Mouse (Mus musculus): ENCODE measurements at regions not wholly inside any gene's neighbourhood (a gene's known extent, or its start where the extent isn't known, plus 50 kb on each side); places are given as distances from the start of the nearest gene placed in this dataset.

DNA sequence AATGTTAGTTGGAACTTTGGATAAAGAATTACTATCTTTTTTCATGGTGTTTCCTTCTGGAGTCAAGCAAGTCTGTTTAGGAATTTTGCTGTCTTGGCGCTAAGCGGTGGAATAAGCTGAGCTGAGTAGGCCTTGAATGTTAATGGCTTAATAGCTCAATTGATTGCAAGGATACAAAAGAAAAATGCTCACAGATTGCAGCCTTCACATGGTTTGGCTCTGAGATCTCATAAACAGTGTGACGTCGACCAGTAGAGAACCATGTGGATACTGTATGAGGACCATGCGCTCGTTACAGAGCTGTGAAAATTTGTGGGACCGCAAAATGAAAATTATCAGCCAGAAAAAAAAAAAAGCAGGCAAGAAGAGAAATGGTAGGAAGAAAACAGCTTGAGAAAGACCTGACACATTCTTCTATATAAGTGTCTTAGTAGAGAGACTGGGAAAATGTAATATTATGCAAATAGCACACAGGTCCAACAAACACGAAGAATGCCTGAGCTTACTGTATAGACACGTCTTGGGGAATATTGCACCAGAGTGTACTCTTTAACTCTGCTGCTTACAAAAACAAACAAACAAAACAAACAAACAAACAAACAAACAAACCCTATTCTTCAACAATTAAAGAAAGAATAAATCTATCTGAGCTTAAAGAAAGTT lies 766.9 kb downstream of the Cypt12 start:
- Histone ChIP-seq H3K9me3 (replicated peaks) (no peaks in the 10 kb centered on the region), H3K27me3 (ENCODE audit: insufficient read depth, low read length) (no peaks in the 10 kb centered on the region)
- TF ChIP-seq CTCF (IDR thresholded peaks at IDR 0.05; ENCODE audit: low read depth, low read length), result no peak
- TF ChIP-seq GATA1 (IDR thresholded peaks at IDR 0.05; ENCODE audit: borderline replicate concordance, low read length), result no peak
- TF ChIP-seq POLR2AphosphoS5 (IDR thresholded peaks at IDR 0.05; ENCODE audit: insufficient replicate concordance, low read depth, low read length), result no peak
- no peak for TF ChIP-seq GATA2 (IDR thresholded peaks at IDR 0.05; ENCODE audit: borderline replicate concordance, low read depth, low read length)
- TF ChIP-seq TAL1 (conservative IDR thresholded peaks at IDR 0.05; ENCODE audit: low read depth, low read length), result no peak

GRCm38 (mm10) chr3:18715776-18716175 lies 767.6 kb downstream of the Cypt12 start:
- Histone ChIP-seq H3K4me3 (ENCODE audit: low read depth, low read length) (no peak overlapping the region), H3K9me3 (replicated peaks) (no peaks in the 10 kb centered on the region), H3K4me1 (ENCODE audit: insufficient read depth, low read depth, low read length) (no peaks in the 10 kb centered on the region), H3K36me3 (replicated peaks) (no peaks in the 10 kb centered on the region), H3K27me3 (ENCODE audit: insufficient read depth, low read length) (no peaks in the 10 kb centered on the region)
- ATAC-seq (ENCODE audit: extremely low read depth, insufficient number of reproducible peaks, low FRiP score, poor library complexity, severe bottlenecking) (no peak), DNase-seq (ENCODE audit: low spot score) (no peak)
- no peak for TF ChIP-seq TAL1 (conservative IDR thresholded peaks at IDR 0.05; ENCODE audit: low read depth, low read length)
- TF ChIP-seq CTCF (IDR thresholded peaks at IDR 0.05; ENCODE audit: low read depth, low read length), result no peak
- TF ChIP-seq POLR2AphosphoS5 (IDR thresholded peaks at IDR 0.05; ENCODE audit: insufficient replicate concordance, low read depth, low read length), result no peak
- TF ChIP-seq GATA2 (IDR thresholded peaks at IDR 0.05; ENCODE audit: borderline replicate concordance, low read depth, low read length), result no peak
- no peak for TF ChIP-seq GATA1 (IDR thresholded peaks at IDR 0.05; ENCODE audit: borderline replicate concordance, low read length)

More for the DNA sequence above, 766.9 kb downstream of the Cypt12 start:
- ATAC-seq (ENCODE audit: extremely low read depth, insufficient number of reproducible peaks, low FRiP score, poor library complexity, severe bottlenecking), result no peak
- Histone ChIP-seq H3K36me3 (replicated peaks) (no peaks in the 10 kb centered on the region), H3K4me1 (ENCODE audit: insufficient read depth, low read depth, low read length) (no peaks in the 10 kb centered on the region), H3K4me3 (ENCODE audit: low read depth, low read length) (no peak overlapping the region)
- no peak for DNase-seq (ENCODE audit: low spot score)

DNA sequence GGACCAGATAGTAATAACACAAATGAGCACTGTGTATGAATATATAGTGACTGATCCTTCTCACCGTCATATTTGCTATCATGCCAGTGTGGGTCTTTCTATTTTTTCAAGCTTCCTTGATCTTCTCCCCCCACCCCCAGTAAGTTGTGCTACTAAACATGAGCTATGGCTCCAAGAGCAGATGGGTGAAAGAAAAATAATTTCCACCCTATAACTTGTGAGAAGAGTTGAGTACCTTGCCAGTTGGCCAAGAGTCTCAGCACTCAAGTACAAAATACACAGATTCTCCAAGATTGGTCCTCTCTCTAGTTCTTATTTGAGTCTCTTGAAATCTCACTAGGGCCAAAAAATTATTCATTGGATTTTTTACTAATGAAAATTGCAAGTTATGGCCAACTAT lies 777.3 kb downstream of the Cypt12 start:
- Histone ChIP-seq H3K27me3 (ENCODE audit: insufficient read depth, low read length) (no peaks in the 10 kb centered on the region), H3K9me3 (replicated peaks) (no peaks in the 10 kb centered on the region), H3K4me1 (ENCODE audit: insufficient read depth, low read depth, low read length) (no peaks in the 10 kb centered on the region), H3K4me3 (ENCODE audit: low read depth, low read length) (no peak overlapping the region), H3K36me3 (replicated peaks) (no peaks in the 10 kb centered on the region)
- no peak for ATAC-seq (ENCODE audit: extremely low read depth, insufficient number of reproducible peaks, low FRiP score, poor library complexity, severe bottlenecking)
- TF ChIP-seq CTCF (IDR thresholded peaks at IDR 0.05; ENCODE audit: low read depth, low read length) (no peak), GATA1 (IDR thresholded peaks at IDR 0.05; ENCODE audit: borderline replicate concordance, low read length) (no peak), GATA2 (IDR thresholded peaks at IDR 0.05; ENCODE audit: borderline replicate concordance, low read depth, low read length) (no peak), POLR2AphosphoS5 (IDR thresholded peaks at IDR 0.05; ENCODE audit: insufficient replicate concordance, low read depth, low read length) (no peak), TAL1 (conservative IDR thresholded peaks at IDR 0.05; ENCODE audit: low read depth, low read length) (no peak)
- DNase-seq (ENCODE audit: low spot score), result no peak

DNA sequence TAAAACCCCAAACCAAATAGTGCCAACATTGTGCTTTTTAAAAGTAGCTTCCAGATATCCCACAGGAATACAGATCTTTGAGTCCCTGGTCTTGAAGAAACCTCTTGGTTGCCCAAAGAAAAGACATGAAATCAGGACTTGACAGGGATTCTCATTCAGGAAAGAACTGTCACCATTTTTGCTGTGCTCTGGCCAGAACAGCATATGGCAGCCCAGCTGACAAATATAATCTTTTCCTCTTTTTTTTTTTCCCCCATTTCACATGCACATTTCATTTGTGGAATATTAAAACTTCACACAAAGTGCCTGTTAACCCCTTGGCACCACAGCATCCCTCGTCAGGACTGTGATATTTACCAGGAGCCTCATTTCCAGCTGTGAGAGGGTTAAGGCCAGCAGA lies 783.0 kb downstream of the Cypt12 start:
- TF ChIP-seq POLR2AphosphoS5 (IDR thresholded peaks at IDR 0.05; ENCODE audit: insufficient replicate concordance, low read depth, low read length) (no peak), GATA1 (IDR thresholded peaks at IDR 0.05; ENCODE audit: borderline replicate concordance, low read length) (no peak), TAL1 (conservative IDR thresholded peaks at IDR 0.05; ENCODE audit: low read depth, low read length) (no peak), GATA2 (IDR thresholded peaks at IDR 0.05; ENCODE audit: borderline replicate concordance, low read depth, low read length) (no peak), CTCF (IDR thresholded peaks at IDR 0.05; ENCODE audit: low read depth, low read length) (no peak)
- no peak overlapping the region for H3K4me3 ChIP-seq (ENCODE audit: low read depth, low read length)
- ATAC-seq (ENCODE audit: extremely low read depth, insufficient number of reproducible peaks, low FRiP score, poor library complexity, severe bottlenecking) (no peak), DNase-seq (ENCODE audit: low spot score) (no peak)
- no peaks in the 10 kb centered on the region for H3K9me3 ChIP-seq (replicated peaks)
- no peaks in the 10 kb centered on the region for H3K4me1 ChIP-seq (ENCODE audit: insufficient read depth, low read depth, low read length)
- H3K27me3 ChIP-seq (ENCODE audit: insufficient read depth, low read length), result no peaks in the 10 kb centered on the region
- H3K36me3 ChIP-seq (replicated peaks), result no peaks in the 10 kb centered on the region

DNA sequence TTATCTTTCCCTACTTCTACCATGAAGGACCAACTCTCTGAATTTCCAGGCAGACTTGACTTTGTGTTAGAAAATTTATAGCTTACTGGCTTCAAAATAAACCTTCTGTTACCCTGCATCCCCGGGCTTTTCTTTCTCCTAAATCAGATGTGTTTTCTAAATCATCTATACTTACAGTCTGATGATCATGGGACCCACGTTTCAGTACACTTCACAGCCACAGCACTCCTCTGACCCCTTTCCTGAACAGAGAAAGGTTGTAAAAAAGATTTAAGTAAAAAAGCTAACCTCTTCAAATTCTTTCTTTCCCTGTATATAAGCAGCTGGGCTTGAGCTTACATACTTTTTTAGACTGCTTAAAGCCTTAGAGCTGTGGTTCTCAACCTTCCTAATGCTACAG lies 783.5 kb downstream of the Cypt12 start:
- Histone ChIP-seq H3K36me3 (replicated peaks) (no peaks in the 10 kb centered on the region), H3K4me1 (ENCODE audit: insufficient read depth, low read depth, low read length) (no peaks in the 10 kb centered on the region), H3K27me3 (ENCODE audit: insufficient read depth, low read length) (no peaks in the 10 kb centered on the region), H3K4me3 (ENCODE audit: low read depth, low read length) (no peak overlapping the region), H3K9me3 (replicated peaks) (no peaks in the 10 kb centered on the region)
- DNase-seq (ENCODE audit: low spot score), result no peak
- TF ChIP-seq CTCF (IDR thresholded peaks at IDR 0.05; ENCODE audit: low read depth, low read length) (no peak), GATA1 (IDR thresholded peaks at IDR 0.05; ENCODE audit: borderline replicate concordance, low read length) (no peak), GATA2 (IDR thresholded peaks at IDR 0.05; ENCODE audit: borderline replicate concordance, low read depth, low read length) (no peak), TAL1 (conservative IDR thresholded peaks at IDR 0.05; ENCODE audit: low read depth, low read length) (no peak), POLR2AphosphoS5 (IDR thresholded peaks at IDR 0.05; ENCODE audit: insufficient replicate concordance, low read depth, low read length) (no peak)
- no peak for ATAC-seq (ENCODE audit: extremely low read depth, insufficient number of reproducible peaks, low FRiP score, poor library complexity, severe bottlenecking)

DNA sequence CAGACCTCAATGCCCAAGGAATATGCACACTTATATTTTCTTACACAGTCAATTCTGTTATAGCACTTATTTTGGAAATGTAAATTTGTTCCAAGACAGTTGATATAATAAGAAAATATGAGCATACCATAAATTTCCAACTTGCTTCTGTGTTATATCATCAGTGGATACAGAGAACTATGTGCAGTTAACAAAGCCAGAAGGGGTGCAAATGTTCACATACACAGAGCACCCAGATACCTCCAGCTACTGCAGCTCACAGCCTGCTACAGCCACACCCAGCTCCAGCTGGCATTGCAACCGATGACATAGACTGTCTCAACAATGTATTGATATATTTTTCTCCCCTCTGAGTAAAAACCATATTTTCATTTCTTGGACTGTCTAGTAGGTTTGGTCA lies 785.3 kb downstream of the Cypt12 start:
- TF ChIP-seq TAL1 (conservative IDR thresholded peaks at IDR 0.05; ENCODE audit: low read depth, low read length), result no peak
- no peak for TF ChIP-seq POLR2AphosphoS5 (IDR thresholded peaks at IDR 0.05; ENCODE audit: insufficient replicate concordance, low read depth, low read length)
- no peak for TF ChIP-seq GATA1 (IDR thresholded peaks at IDR 0.05; ENCODE audit: borderline replicate concordance, low read length)
- no peak for TF ChIP-seq CTCF (IDR thresholded peaks at IDR 0.05; ENCODE audit: low read depth, low read length)
- no peak for TF ChIP-seq GATA2 (IDR thresholded peaks at IDR 0.05; ENCODE audit: borderline replicate concordance, low read depth, low read length)

More for the DNA sequence above, 785.3 kb downstream of the Cypt12 start:
- H3K27me3 ChIP-seq (ENCODE audit: insufficient read depth, low read length), result no peaks in the 10 kb centered on the region
- no peak overlapping the region for H3K4me3 ChIP-seq (ENCODE audit: low read depth, low read length)
- H3K9me3 ChIP-seq (replicated peaks), result no peaks in the 10 kb centered on the region
- ATAC-seq (ENCODE audit: extremely low read depth, insufficient number of reproducible peaks, low FRiP score, poor library complexity, severe bottlenecking) (no peak), DNase-seq (ENCODE audit: low spot score) (no peak)
- H3K36me3 ChIP-seq (replicated peaks), result no peaks in the 10 kb centered on the region
- no peaks in the 10 kb centered on the region for H3K4me1 ChIP-seq (ENCODE audit: insufficient read depth, low read depth, low read length)
